Mouse (Mus musculus) CH12.LX (cell line): Measurements from ENCODE around the gene BC107364. TPM values are rescaled to one million over a fixed set of nuclear protein-coding genes. Genes with fewer than 3 reads are reported as not detected.
A peak's percentile ranks its signal among the peaks of the same experiment; 100 is the strongest.
"Not testable (repeated sequence)": the region's sequence is repeated elsewhere in the genome, so short reads cannot be mapped to it uniquely, and the experiment has no call there.

Experiments used
- DNase-seq: peaks from one replicate; pipeline ENCODE4 v3.0.0-alpha.2; 2013; ENCODE audit errors: extremely low read depth
- H3K27ac ChIP-seq: 2 replicates; pipeline ENCODE4 v1.5.1; 2012; ENCODE audit warnings: low read depth, mild to moderate bottlenecking, control low read depth, moderate library complexity; ENCODE audit not compliant: insufficient read depth
- H3K27me3 ChIP-seq: replicated peaks from 2 replicates; pipeline ENCODE3; 2012; ENCODE audit warnings: inconsistent platforms
- H3K36me3 ChIP-seq, 2 experiments: replicated peaks in 1 of 2; 2 replicates each; pipeline versions ENCODE3 to v1.6.1; 2012; ENCODE audit warnings: inconsistent platforms in 1 of 2, low read length in 1 of 2, mild to moderate bottlenecking in 1 of 2, mixed read lengths in 1 of 2, moderate library complexity in 1 of 2; ENCODE audit not compliant: control insufficient read depth in 1 of 2, insufficient read depth in 1 of 2
- H3K4me1 ChIP-seq, 2 experiments: 2 replicates each; pipeline ENCODE4 v1.6.1; 2012; ENCODE audit warnings: inconsistent platforms in 1 of 2, moderate library complexity in 1 of 2; ENCODE audit not compliant: insufficient read depth in 2 of 2, control insufficient read depth in 1 of 2
- H3K4me2 ChIP-seq: 2 replicates; pipeline ENCODE4 v1.6.1; 2012; ENCODE audit warnings: low read depth, mild to moderate bottlenecking, control low read depth; ENCODE audit not compliant: poor library complexity, insufficient read depth, severe bottlenecking
- H3K4me3 ChIP-seq, 3 experiments: fragments of 150-350 bp in 1 of 3; sonication (generic) in 1 of 3; replicated peaks in 1 of 3; 2 replicates each; pipeline versions ENCODE3 to v1.5.1; 2011 to 2012; ENCODE audit warnings: low read depth in 2 of 3, low read length in 2 of 3, mild to moderate bottlenecking in 2 of 3, moderate library complexity in 2 of 3, control low read depth in 1 of 3, improper control_type of control experiment in 1 of 3, inconsistent platforms in 1 of 3, mixed read lengths in 1 of 3; ENCODE audit not compliant: poor library complexity in 1 of 3
- H3K79me2 ChIP-seq: replicated peaks from 2 replicates; pipeline ENCODE4 v1.6.1; 2012; ENCODE audit warnings: mild to moderate bottlenecking, moderate library complexity; ENCODE audit not compliant: control insufficient read depth, poor library complexity, insufficient read depth, severe bottlenecking; ENCODE audit errors: extremely low read depth
- H3K9ac ChIP-seq: 2 replicates; pipeline ENCODE4 v1.6.1; 2012; ENCODE audit warnings: low read depth, mild to moderate bottlenecking, control low read depth, moderate library complexity; ENCODE audit not compliant: insufficient read depth
- H3K9me3 ChIP-seq: replicated peaks from 2 replicates; pipeline ENCODE3; 2012; ENCODE audit warnings: low read length, inconsistent platforms, mixed read lengths
- BHLHE40 ChIP-seq: IDR thresholded peaks from 2 replicates; pipeline ENCODE4 v1.6.1; 2011; ENCODE audit warnings: mild to moderate bottlenecking, low read depth, low read length, improper control_type of control experiment
- CHD2 ChIP-seq: IDR thresholded peaks from 2 replicates; pipeline ENCODE4 v1.6.1; 2011; ENCODE audit warnings: low read length, improper control_type of control experiment
- CTCF ChIP-seq, 2 experiments: IDR thresholded peaks in 1 of 2; conservative IDR thresholded peaks in 1 of 2; 2 replicates each; pipeline ENCODE4 v1.5.1; 2011 to 2012; ENCODE audit warnings: low read depth in 2 of 2, low read length in 2 of 2, improper control_type of control experiment in 1 of 2, inconsistent platforms in 1 of 2, mild to moderate bottlenecking in 1 of 2, moderate library complexity in 1 of 2
- EP300 ChIP-seq: IDR thresholded peaks from 2 replicates; pipeline ENCODE4 v1.6.1; 2011; ENCODE audit warnings: low read length, improper control_type of control experiment
- POLR2A ChIP-seq: IDR thresholded peaks from 2 replicates; pipeline ENCODE4 v1.6.1; 2011; ENCODE audit warnings: low read depth, mild to moderate bottlenecking, improper control_type of control experiment, low read length
- dilution Hi-C: fragments of 300-500 bp; cut with MboI; formaldehyde crosslinking; loops from 2 replicates; pipeline ENCODE4 v1.14.3; 2020; ENCODE audit warnings: low sequenced_read_pairs; ENCODE audit not compliant: extremely low pct_unique_long_range_greater_than_20kb, extremely low pct_ligation_motif_present
- in situ Hi-C: fragments of 300-500 bp; cut with MboI; formaldehyde crosslinking; loops from 3 replicates; pipeline ENCODE4 v1.14.3; 2019; ENCODE audit warnings: low sequenced_read_pairs, low pct_ligation_motif_present, low pct_unique_long_range_greater_than_20kb, mixed read lengths
- polyA plus RNA-seq: library from polyadenylated mRNA; unstranded; fragments of >175 nt; gene quantifications from 2 replicates; pipeline ENCODE4 v1.2.1, GENCODE M21; 2012; ENCODE audit warnings: low read depth; ENCODE audit not compliant: insufficient read length
- total RNA-seq, 2 experiments: library from RNA; depleted of rRNA; stranded (reverse); fragments of 300-350 nt in 1 of 2; fragments of >200 nt in 1 of 2; gene quantifications; 2 replicates each; pipeline ENCODE4 v1.2.3; 2012 to 2014

BC107364 gene
- total and polyA plus RNA-seq, 3 experiments: 0.13 TPM; not detected in 2

- Histone ChIP-seq H3K9ac (peak overlapping the region; percentile 96), H3K9me3 (no peaks in the 10 kb centered on the region), H3K4me2 (peak overlapping the region; percentile 99), H3K4me1 (peaks cover 0 to 19% of the 10 kb centered on the region in 2 experiments; a peak in 2 of 4 replicates), H3K27ac (peak overlapping the region; percentile 56), H3K27me3 (peaks cover 20% of the 10 kb centered on the region), H3K36me3 (no peaks in the 10 kb centered on the region), H3K79me2 (no peaks in the 10 kb centered on the region), H3K4me3 (peak overlapping the region; percentile 40 to 56 (median 46))
- peak in 1 of 2 experiments; percentile 50; a peak in 2 of 4 replicates for TF ChIP-seq CTCF (conservative IDR thresholded peaks at IDR 0.05 in 1 of 2, IDR thresholded peaks at IDR 0.05 in 1 of 2; ENCODE audit: low read depth in 2 of 2, low read length in 2 of 2)
- 0 out of 2 replicates have a peak, but pooled peaks have one; percentile 4 for TF ChIP-seq CHD2
- no peak for TF ChIP-seq BHLHE40
- in situ Hi-C loops (no loop called here), dilution Hi-C loops (no loop called here)
- peak; percentile 61 for DNase-seq
Measured at GRCm38 (mm10) chr3:96487596-96488289, 35.6 kb upstream of the BC107364 start.

- H3K27ac ChIP-seq, in situ Hi-C loops, H3K79me2 ChIP-seq, H3K9me3 ChIP-seq, dilution Hi-C loops, H3K36me3 ChIP-seq, H3K9ac ChIP-seq: not testable (repeated sequence)
- peaks cover 20% of the 10 kb centered on the region for H3K27me3 ChIP-seq
- peaks cover 0 to 19% of the 10 kb centered on the region in 2 experiments; a peak in 2 of 4 replicates for H3K4me1 ChIP-seq
- peak overlapping the region; percentile 61 for H3K4me2 ChIP-seq
- DNase-seq: peak; percentile 28
- TF ChIP-seq CHD2: 0 out of 2 replicates have a peak, but pooled peaks have one; percentile 25
- 0 out of 2 replicates have a peak, but pooled peaks have one; percentile 6 for TF ChIP-seq EP300
- H3K4me3 ChIP-seq: peak overlapping the region in 1 of 3 experiments; percentile 19
Measured at GRCm38 (mm10) chr3:96486828-96487559, 34.9 kb upstream of the BC107364 start.

- H3K79me2 ChIP-seq, H3K9me3 ChIP-seq, H3K9ac ChIP-seq, H3K36me3 ChIP-seq, DNase-seq, in situ Hi-C loops, H3K4me2 ChIP-seq, dilution Hi-C loops, H3K27ac ChIP-seq, H3K4me3 ChIP-seq: not testable (repeated sequence)
- TF ChIP-seq POLR2A: peak; percentile 28; the same call in 1 of the 2 replicates
- Histone ChIP-seq H3K27me3 (peaks cover 24% of the 10 kb centered on the region), H3K4me1 (peaks cover 0 to 19% of the 10 kb centered on the region in 2 experiments; a peak in 2 of 4 replicates)
Measured at GRCm38 (mm10) chr3:96486064-96486827, 34.1 kb upstream of the BC107364 start.
